7 mouse cellular contexts compared by ENCODE assay signal in genomic region chr10:59970450-59971062, GRCm38 (mm10). TPM values are rescaled to one million over a fixed set of nuclear protein-coding genes. Genes with fewer than 3 reads are reported as not detected.
A peak's percentile ranks its signal among the peaks of the same experiment; 100 is the strongest.
DNase-seq lines count a peak whose midpoint lies in the region; ATAC-seq lines count a peak whose summit lies in the region.

No protein-coding gene starts in this region.

- H3K4me1 ChIP-seq in neural tube, embryonic 11.5 days (ENCODE audit: control insufficient read depth, insufficient read depth, low read length) = peaks cover 21% of the 10 kb centered on the region
- peaks cover 67% of the 10 kb centered on the region for H3K4me1 ChIP-seq in limb, embryonic 15.5 days
- peaks cover 35% of the 10 kb centered on the region for H3K4me1 ChIP-seq in stomach, embryonic 14.5 days (ENCODE audit: control insufficient read depth, insufficient read depth, low read length)

- H3K9ac ChIP-seq in neural tube, embryonic 11.5 days (ENCODE audit: low read length) = peak overlapping the region; percentile 90
- peak overlapping the region; percentile 37 for H3K9ac ChIP-seq in limb, embryonic 15.5 days
- H3K9ac ChIP-seq in stomach, embryonic 14.5 days (replicated peaks; ENCODE audit: low read depth, low read length) = no peak overlapping the region

- ATAC-seq in neural tube, embryonic 11.5 days (ENCODE audit: insufficient read depth, low FRiP score, low TSS enrichment) = no peak
- ATAC-seq in limb, embryonic 15.5 days (ENCODE audit: insufficient number of reproducible peaks, low FRiP score, low TSS enrichment, low read depth) = no peak
- ATAC-seq in stomach, embryonic 14.5 days (ENCODE audit: insufficient number of reproducible peaks, insufficient read depth, low FRiP score, low read depth) = no peak
- ATAC-seq in granulocyte monocyte progenitor cell, adult 5-6 weeks (replicated peaks; ENCODE audit: poor library complexity, severe bottlenecking) = no peak

- 0 out of 2 replicates have a peak, but pooled peaks cover 2% of the 10 kb centered on the region for H3K9me3 ChIP-seq in neural tube, embryonic 11.5 days (ENCODE audit: control insufficient read depth, low read length)
- H3K9me3 ChIP-seq in limb, embryonic 15.5 days = no peaks in the 10 kb centered on the region
- no peaks in the 10 kb centered on the region for H3K9me3 ChIP-seq in stomach, embryonic 14.5 days (ENCODE audit: control insufficient read depth, low read depth, low read length)

- no peaks in the 10 kb centered on the region for H3K27me3 ChIP-seq in neural tube, embryonic 11.5 days (ENCODE audit: control insufficient read depth, insufficient read depth, low read length)
- no peaks in the 10 kb centered on the region for H3K27me3 ChIP-seq in limb, embryonic 15.5 days
- H3K27me3 ChIP-seq in stomach, embryonic 14.5 days (ENCODE audit: control insufficient read depth, insufficient read depth, low read length) = no peaks in the 10 kb centered on the region

- peak overlapping the region; percentile 77 for H3K27ac ChIP-seq in neural tube, embryonic 11.5 days (ENCODE audit: low read depth, low read length)
- H3K27ac ChIP-seq in limb, embryonic 15.5 days = peak overlapping the region; percentile 85
- peak overlapping the region; percentile 73; the same call in 1 of the 2 replicates for H3K27ac ChIP-seq in stomach, embryonic 14.5 days (ENCODE audit: low read length)

- DNase-seq in neural tube, embryonic 11.5 days (ENCODE audit: low spot score) = no peak
- DNase-seq in neural tube, embryonic 10.5 days (ENCODE audit: extremely low spot score, low spot score) = no peak
- peak; percentile 59 to 81 for DNase-seq in heart, adult 9 months (ENCODE audit: low spot score in 2 of 2)
- DNase-seq in spleen, postnatal 10 days (ENCODE audit: low spot score in 2 of 2) = no peak

- 25% methylated on average over 6 of the region's 6 CpGs for WGBS in neural tube, embryonic 11.5 days
- 17% methylated on average over 6 of the region's 6 CpGs for WGBS in limb, embryonic 15.5 days
- 20% methylated on average over 6 of the region's 6 CpGs for WGBS in stomach, embryonic 14.5 days

- H3K4me3 ChIP-seq in neural tube, embryonic 11.5 days (ENCODE audit: low read depth, low read length) = peak overlapping the region; percentile 43
- peak overlapping the region; percentile 43 for H3K4me3 ChIP-seq in limb, embryonic 15.5 days
- H3K4me3 ChIP-seq in stomach, embryonic 14.5 days (ENCODE audit: low read depth, low read length) = peak overlapping the region; percentile 39; the same call in 1 of the 2 replicates

- no peaks in the 10 kb centered on the region for H3K36me3 ChIP-seq in neural tube, embryonic 11.5 days (ENCODE audit: control insufficient read depth, insufficient read depth, low read length)
- H3K36me3 ChIP-seq in limb, embryonic 15.5 days = no peaks in the 10 kb centered on the region
- no peaks in the 10 kb centered on the region for H3K36me3 ChIP-seq in stomach, embryonic 14.5 days (ENCODE audit: control insufficient read depth, insufficient read depth, low read length)

- peak overlapping the region; percentile 76 for H3K4me2 ChIP-seq in neural tube, embryonic 11.5 days (ENCODE audit: low read depth)
- peak overlapping the region; percentile 62 for H3K4me2 ChIP-seq in limb, embryonic 15.5 days
- H3K4me2 ChIP-seq in stomach, embryonic 14.5 days (replicated peaks; ENCODE audit: low read depth, low read length) = peak overlapping the region; percentile 70

RNA-seq across cellular contexts. Expression of gene Ddit4, which starts 18.9 kb away (rescaled TPM):
- 5.2 and 7.0 TPM in 2 replicates for polyA plus RNA-seq in neural tube, embryonic 11.5 days (2014; fragmentation: Nextera tagmentation; extraction: Ambion mirVana)
- 63.6 and 77.1 TPM in 2 replicates for polyA plus RNA-seq in limb, embryonic 15.5 days (2015; fragmentation: Nextera tagmentation; extraction: Ambion mirVana)
- polyA plus RNA-seq in stomach, embryonic 14.5 days (2014; fragmentation: Nextera tagmentation; extraction: Ambion mirVana) = 2.5 and 3.0 TPM in 2 replicates
- total RNA-seq in granulocyte monocyte progenitor cell, adult 5-6 weeks (2014; fragmentation: Nextera tagmentation) = 0.49 TPM in 1 of 2 replicates, not detected in the other
- 2.0 and 2.2 TPM in 2 replicates for total RNA-seq in granulocyte monocyte progenitor cell, adult 5-6 weeks (2017)

RNA-seq across cellular contexts. Expression of gene Ascc1, which starts 32.0 kb away (rescaled TPM):
- polyA plus RNA-seq in neural tube, embryonic 11.5 days (2014; fragmentation: Nextera tagmentation; extraction: Ambion mirVana) = 34.9 and 35.4 TPM in 2 replicates
- 41.3 and 44.4 TPM in 2 replicates for polyA plus RNA-seq in limb, embryonic 15.5 days (2015; fragmentation: Nextera tagmentation; extraction: Ambion mirVana)
- 44.0 and 46.6 TPM in 2 replicates for polyA plus RNA-seq in stomach, embryonic 14.5 days (2014; fragmentation: Nextera tagmentation; extraction: Ambion mirVana)
- total RNA-seq in granulocyte monocyte progenitor cell, adult 5-6 weeks (2014; fragmentation: Nextera tagmentation) = 19.4 and 24.3 TPM in 2 replicates
- total RNA-seq in granulocyte monocyte progenitor cell, adult 5-6 weeks (2017) = 24.8 and 34.2 TPM in 2 replicates

RNA-seq across cellular contexts. Expression of gene Anapc16, which starts 32.4 kb away (rescaled TPM):
- polyA plus RNA-seq in neural tube, embryonic 11.5 days (2014; fragmentation: Nextera tagmentation; extraction: Ambion mirVana) = 89.1 and 90.4 TPM in 2 replicates
- polyA plus RNA-seq in limb, embryonic 15.5 days (2015; fragmentation: Nextera tagmentation; extraction: Ambion mirVana) = 97.5 and 110 TPM in 2 replicates
- polyA plus RNA-seq in stomach, embryonic 14.5 days (2014; fragmentation: Nextera tagmentation; extraction: Ambion mirVana) = 116 and 118 TPM in 2 replicates
- total RNA-seq in granulocyte monocyte progenitor cell, adult 5-6 weeks (2014; fragmentation: Nextera tagmentation) = 36.2 and 43.2 TPM in 2 replicates
- total RNA-seq in granulocyte monocyte progenitor cell, adult 5-6 weeks (2017) = 46.2 and 48.8 TPM in 2 replicates

Comparison
In these comparisons a context has a peak if more than half of its experiments do, and no peak if none do; other contexts are left out.
1. DNase-seq: peak in heart, adult 9 months (2 of 2); none in neural tube, embryonic 11.5 days (single experiment), neural tube, embryonic 10.5 days (single experiment) and spleen, postnatal 10 days (0 of 2).
2. Peak in every context shown above with its lines, with median percentiles within 50 percentile points of each other: H3K27ac ChIP-seq, H3K4me2 ChIP-seq and H3K4me3 ChIP-seq.